Mouse (Mus musculus): ENCODE results near the gene Nfatc2ip. TPM values are rescaled to one million over a fixed set of nuclear protein-coding genes. Genes with fewer than 3 reads are reported as not detected.

Gene Nfatc2ip
- 1.7 and 2.2 TPM in 2 replicates for polyA plus RNA-seq (2016; fragmentation: Nextera tagmentation; extraction: Ambion mirVana)

GRCm38 (mm10) chr7:126396298-126397119, at the start of gene Nfatc2ip:
Gene Nfatc2ip (minus strand): TSS chr7:126396737.
- peak within 1 kb of the TSS; percentile 78 for H3K9ac ChIP-seq
- peak; percentile 100 for ATAC-seq (ENCODE audit: insufficient number of reproducible peaks, low FRiP score)
- WGBS = under 1% methylated on average over 59 of the region's 59 CpGs
- H3K9me3 ChIP-seq (replicated peaks) = no peaks in the 10 kb centered on the region
- peaks cover 15% of the 10 kb centered on the region for H3K4me1 ChIP-seq (replicated peaks)
- H3K27ac ChIP-seq (ENCODE audit: poor library complexity, severe bottlenecking) = peak within 1 kb of the TSS; percentile 41; the same call in 1 of the 2 replicates
- no peaks in the 10 kb centered on the region for H3K27me3 ChIP-seq (replicated peaks)
- peak within 1 kb of the TSS; percentile 81 for H3K4me2 ChIP-seq
- peaks cover 6% of the 10 kb centered on the region for H3K36me3 ChIP-seq
- H3K4me3 ChIP-seq = peak within 1 kb of the TSS; percentile 92

- H3K4me2 ChIP-seq = no peak overlapping the region
- H3K9ac ChIP-seq = no peak overlapping the region
- no peak for ATAC-seq (ENCODE audit: insufficient number of reproducible peaks, low FRiP score)
- peaks cover 64% of the 10 kb centered on the region for H3K36me3 ChIP-seq
- H3K27ac ChIP-seq (ENCODE audit: poor library complexity, severe bottlenecking) = no peak overlapping the region
- H3K4me1 ChIP-seq (replicated peaks) = no peaks in the 10 kb centered on the region
- 86% methylated on average over 21 of the region's 21 CpGs for WGBS
- H3K9me3 ChIP-seq (replicated peaks) = no peaks in the 10 kb centered on the region
- no peaks in the 10 kb centered on the region for H3K27me3 ChIP-seq (replicated peaks)
- H3K4me3 ChIP-seq = no peak overlapping the region
Observed at GRCm38 (mm10) chr7:126446217-126446616, 49.7 kb upstream of the Nfatc2ip start.

- Histone ChIP-seq H3K9me3 (replicated peaks) (no peaks in the 10 kb centered on the region), H3K36me3 (peaks cover 71% of the 10 kb centered on the region), H3K4me1 (replicated peaks) (no peaks in the 10 kb centered on the region), H3K9ac (no peak overlapping the region), H3K4me3 (no peak overlapping the region), H3K27ac (ENCODE audit: poor library complexity, severe bottlenecking) (no peak overlapping the region), H3K4me2 (no peak overlapping the region), H3K27me3 (replicated peaks) (no peaks in the 10 kb centered on the region)
- WGBS = 88% methylated on average over 15 of the region's 15 CpGs
- ATAC-seq (ENCODE audit: insufficient number of reproducible peaks, low FRiP score) = no peak
Observed at GRCm38 (mm10) chr7:126445104-126445815, 48.7 kb upstream of the Nfatc2ip start.

GRCm38 (mm10) chr7:126444536-126444935, 48.0 kb upstream of the Nfatc2ip start:
- Histone ChIP-seq H3K4me1 (replicated peaks) (no peaks in the 10 kb centered on the region), H3K9ac (no peak overlapping the region), H3K36me3 (peaks cover 78% of the 10 kb centered on the region), H3K27ac (ENCODE audit: poor library complexity, severe bottlenecking) (no peak overlapping the region), H3K9me3 (replicated peaks) (no peaks in the 10 kb centered on the region), H3K4me3 (no peak overlapping the region), H3K4me2 (no peak overlapping the region), H3K27me3 (replicated peaks) (no peaks in the 10 kb centered on the region)
- WGBS = 84% methylated on average over 9 of the region's 9 CpGs
- no peak for ATAC-seq (ENCODE audit: insufficient number of reproducible peaks, low FRiP score)

- 90% methylated on average over 10 of the region's 10 CpGs for WGBS
- Histone ChIP-seq H3K4me1 (replicated peaks) (no peaks in the 10 kb centered on the region), H3K27me3 (replicated peaks) (no peaks in the 10 kb centered on the region), H3K9ac (peak overlapping the region; percentile 31; the same call in 1 of the 2 replicates), H3K9me3 (replicated peaks) (no peaks in the 10 kb centered on the region), H3K4me2 (no peak overlapping the region), H3K36me3 (peaks cover 80% of the 10 kb centered on the region), H3K4me3 (no peak overlapping the region), H3K27ac (ENCODE audit: poor library complexity, severe bottlenecking) (no peak overlapping the region)
- no peak for ATAC-seq (ENCODE audit: insufficient number of reproducible peaks, low FRiP score)
Observed at GRCm38 (mm10) chr7:126443997-126444396, 47.5 kb upstream of the Nfatc2ip start.

- Histone ChIP-seq H3K27ac (ENCODE audit: poor library complexity, severe bottlenecking) (no peak overlapping the region), H3K4me1 (replicated peaks) (no peaks in the 10 kb centered on the region), H3K36me3 (peaks cover 70% of the 10 kb centered on the region), H3K9me3 (replicated peaks) (no peaks in the 10 kb centered on the region), H3K27me3 (replicated peaks) (no peaks in the 10 kb centered on the region), H3K4me3 (no peak overlapping the region), H3K9ac (no peak overlapping the region), H3K4me2 (no peak overlapping the region)
- ATAC-seq (ENCODE audit: insufficient number of reproducible peaks, low FRiP score) = 0 out of 2 replicates have a peak, but pooled peaks have one; percentile 33
- WGBS = 90% methylated on average over 9 of the region's 9 CpGs
Observed at GRCm38 (mm10) chr7:126440134-126440533, 43.6 kb upstream of the Nfatc2ip start.

GRCm38 (mm10) chr7:126436851-126437250, 40.3 kb upstream of the Nfatc2ip start:
- no peak overlapping the region for H3K4me2 ChIP-seq
- no peak overlapping the region for H3K27ac ChIP-seq (ENCODE audit: poor library complexity, severe bottlenecking)
- no peaks in the 10 kb centered on the region for H3K4me1 ChIP-seq (replicated peaks)
- no peak for ATAC-seq (ENCODE audit: insufficient number of reproducible peaks, low FRiP score)
- no peak overlapping the region for H3K9ac ChIP-seq
- no peaks in the 10 kb centered on the region for H3K9me3 ChIP-seq (replicated peaks)
- H3K4me3 ChIP-seq = no peak overlapping the region
- peaks cover 65% of the 10 kb centered on the region for H3K36me3 ChIP-seq
- no peaks in the 10 kb centered on the region for H3K27me3 ChIP-seq (replicated peaks)
- 24% methylated on average over 8 of the region's 8 CpGs for WGBS

GRCm38 (mm10) chr7:126435801-126436200, 39.3 kb upstream of the Nfatc2ip start:
- Histone ChIP-seq H3K27me3 (replicated peaks) (no peaks in the 10 kb centered on the region), H3K9me3 (replicated peaks) (no peaks in the 10 kb centered on the region), H3K36me3 (peaks cover 64% of the 10 kb centered on the region), H3K9ac (no peak overlapping the region), H3K4me2 (no peak overlapping the region), H3K27ac (ENCODE audit: poor library complexity, severe bottlenecking) (no peak overlapping the region), H3K4me1 (replicated peaks) (no peaks in the 10 kb centered on the region), H3K4me3 (no peak overlapping the region)
- ATAC-seq (ENCODE audit: insufficient number of reproducible peaks, low FRiP score) = no peak
- 79% methylated on average over 3 of the region's 3 CpGs for WGBS

- H3K4me2 ChIP-seq = no peak overlapping the region
- H3K9me3 ChIP-seq (replicated peaks) = no peaks in the 10 kb centered on the region
- H3K27me3 ChIP-seq (replicated peaks) = no peaks in the 10 kb centered on the region
- H3K9ac ChIP-seq = no peak overlapping the region
- H3K4me1 ChIP-seq (replicated peaks) = peaks cover 6% of the 10 kb centered on the region
- H3K4me3 ChIP-seq = no peak overlapping the region
- H3K27ac ChIP-seq (ENCODE audit: poor library complexity, severe bottlenecking) = no peak overlapping the region
- no peak for ATAC-seq (ENCODE audit: insufficient number of reproducible peaks, low FRiP score)
- 83% methylated on average over 7 of the region's 7 CpGs for WGBS
- peaks cover 55% of the 10 kb centered on the region for H3K36me3 ChIP-seq
Observed at GRCm38 (mm10) chr7:126434726-126435125, 38.2 kb upstream of the Nfatc2ip start.

- no peak overlapping the region for H3K9ac ChIP-seq
- H3K27me3 ChIP-seq (replicated peaks) = no peaks in the 10 kb centered on the region
- peaks cover 31% of the 10 kb centered on the region for H3K36me3 ChIP-seq
- H3K4me3 ChIP-seq = no peak overlapping the region
- H3K4me2 ChIP-seq = 0 out of 2 replicates have a peak overlapping the region, but pooled peaks have one; percentile 84
- peaks cover 18% of the 10 kb centered on the region for H3K4me1 ChIP-seq (replicated peaks)
- H3K9me3 ChIP-seq (replicated peaks) = peaks cover 4% of the 10 kb centered on the region; the same call in 1 of the 2 replicates
- H3K27ac ChIP-seq (ENCODE audit: poor library complexity, severe bottlenecking) = no peak overlapping the region
- ATAC-seq (ENCODE audit: insufficient number of reproducible peaks, low FRiP score) = no peak
Observed at GRCm38 (mm10) chr7:126430167-126430566, 33.6 kb upstream of the Nfatc2ip start.

- peaks cover 4% of the 10 kb centered on the region; the same call in 1 of the 2 replicates for H3K9me3 ChIP-seq (replicated peaks)
- peak overlapping the region; percentile 84 for H3K4me2 ChIP-seq
- peak overlapping the region; percentile 86 for H3K9ac ChIP-seq
- 28% methylated on average over 15 of the region's 15 CpGs for WGBS
- ATAC-seq (ENCODE audit: insufficient number of reproducible peaks, low FRiP score) = no peak; the same call in 1 of the 2 replicates
- H3K36me3 ChIP-seq = peaks cover 26% of the 10 kb centered on the region
- H3K27me3 ChIP-seq (replicated peaks) = no peaks in the 10 kb centered on the region
- peaks cover 18% of the 10 kb centered on the region for H3K4me1 ChIP-seq (replicated peaks)
- H3K27ac ChIP-seq (ENCODE audit: poor library complexity, severe bottlenecking) = peak overlapping the region; percentile 89
- H3K4me3 ChIP-seq = peak overlapping the region; percentile 76
Observed at GRCm38 (mm10) chr7:126429503-126429898, 33.0 kb upstream of the Nfatc2ip start.
